Mouse (Mus musculus): ENCODE data around the gene Stxbp6. TPM values are rescaled to one million over a fixed set of nuclear protein-coding genes. Genes with fewer than 3 reads are reported as not detected.

Gene Stxbp6
- total and polyA plus RNA-seq, 3 experiments = not detected

DNA sequence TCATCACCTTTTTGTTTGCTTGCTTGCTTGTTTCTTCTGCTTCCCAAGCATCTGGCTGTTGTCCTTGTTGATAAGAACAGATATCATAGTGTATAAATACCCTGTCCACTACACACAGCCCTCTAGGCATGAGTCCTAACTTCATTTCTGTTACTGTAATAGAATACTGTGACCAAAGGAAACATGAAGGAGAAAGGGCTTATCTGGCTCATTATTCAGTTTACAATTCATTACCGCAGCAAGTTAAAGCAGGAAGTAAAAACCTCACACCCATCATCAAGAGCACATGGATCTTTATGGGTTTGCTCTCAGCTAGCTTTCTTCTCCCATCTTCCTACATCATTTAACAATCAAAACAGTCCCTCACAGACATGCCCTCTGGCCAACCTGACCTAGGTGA, 72.5 kb downstream of the Stxbp6 start:
- Histone ChIP-seq H3K27ac (ENCODE audit: control insufficient read depth, low read depth, low read length) (no peak overlapping the region), H3K27me3 (ENCODE audit: control insufficient read depth in 1 of 2, insufficient read depth in 2 of 2, low read length in 2 of 2) (no peaks in the 10 kb centered on the region), H3K36me3 (ENCODE audit: control insufficient read depth in 1 of 2, insufficient read depth in 2 of 2, low read length in 2 of 2) (no peaks in the 10 kb centered on the region), H3K9me3 (replicated peaks; ENCODE audit: insufficient read depth, low read length) (no peaks in the 10 kb centered on the region), H3K4me1 (ENCODE audit: control insufficient read depth in 1 of 2, insufficient read depth in 2 of 2, low read length in 2 of 2) (no peaks in the 10 kb centered on the region), H3K4me3 (ENCODE audit: control insufficient read depth in 1 of 2, insufficient read depth in 1 of 2, low read depth in 2 of 2, low read length in 2 of 2) (no peak overlapping the region), H3K9ac (ENCODE audit: control insufficient read depth, low read depth, low read length, poor library complexity, severe bottlenecking) (no peak overlapping the region), H3K79me2 (ENCODE audit: control insufficient read depth, insufficient read depth, low read length, poor library complexity) (no peaks in the 10 kb centered on the region)
- TF ChIP-seq GATA1 (IDR thresholded peaks at IDR 0.05; ENCODE audit: low read depth, low read length) (no peak), CTCF (IDR thresholded peaks at IDR 0.05 in 2 of 3, conservative IDR thresholded peaks at IDR 0.05 in 1 of 3; ENCODE audit: control insufficient read depth in 1 of 3, insufficient read depth in 1 of 3, low read depth in 2 of 3, low read length in 3 of 3, poor library complexity in 1 of 3, severe bottlenecking in 1 of 3) (no peak), UBTF (IDR thresholded peaks at IDR 0.05; ENCODE audit: borderline replicate concordance, insufficient read depth, low read depth, low read length) (no peak), MEF2A (IDR thresholded peaks at IDR 0.05; ENCODE audit: extremely low read depth, insufficient replicate concordance, low read depth, low read length, poor library complexity, severe bottlenecking) (no peak), EP300 (IDR thresholded peaks at IDR 0.05; ENCODE audit: low read depth in 1 of 2, low read length in 2 of 2) (no peak), MYC (IDR thresholded peaks at IDR 0.05; ENCODE audit: low read depth, low read length) (no peak), POLR2AphosphoS2 (IDR thresholded peaks at IDR 0.05; ENCODE audit: low read length) (no peak), POLR2AphosphoS5 (IDR thresholded peaks at IDR 0.05; ENCODE audit: borderline replicate concordance, low read depth, low read length) (no peak), MAZ (IDR thresholded peaks at IDR 0.05; ENCODE audit: low read depth, low read length) (no peak)
- DNase-seq (ENCODE audit: low read depth, low spot score) = no peak

DNA sequence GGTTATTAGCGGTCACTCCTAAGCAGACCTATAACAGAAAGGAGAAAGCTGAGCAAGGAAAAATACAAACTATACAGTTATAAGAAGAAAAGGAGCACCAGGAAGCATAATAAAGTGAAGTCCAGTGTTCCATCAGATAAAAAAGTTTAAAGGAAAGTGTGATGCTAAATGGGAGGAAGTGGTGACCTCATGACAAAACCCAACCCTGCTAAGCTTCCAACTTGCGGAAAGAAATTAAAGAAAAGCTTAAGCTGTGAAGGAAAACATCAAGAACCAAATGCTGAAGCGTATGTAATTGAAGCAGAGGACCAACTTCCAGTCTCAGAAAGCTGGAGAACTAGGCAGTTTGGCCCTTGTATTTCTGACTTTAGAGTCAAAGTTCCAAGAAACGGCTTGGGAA, 77.1 kb downstream of the Stxbp6 start:
- Histone ChIP-seq H3K4me3 (ENCODE audit: control insufficient read depth in 1 of 2, insufficient read depth in 1 of 2, low read depth in 2 of 2, low read length in 2 of 2) (no peak overlapping the region), H3K36me3 (ENCODE audit: control insufficient read depth in 1 of 2, insufficient read depth in 2 of 2, low read length in 2 of 2) (no peaks in the 10 kb centered on the region), H3K27me3 (ENCODE audit: control insufficient read depth in 1 of 2, insufficient read depth in 2 of 2, low read length in 2 of 2) (no peaks in the 10 kb centered on the region), H3K9me3 (replicated peaks; ENCODE audit: insufficient read depth, low read length) (no peaks in the 10 kb centered on the region), H3K4me1 (ENCODE audit: control insufficient read depth in 1 of 2, insufficient read depth in 2 of 2, low read length in 2 of 2) (no peaks in the 10 kb centered on the region), H3K79me2 (ENCODE audit: control insufficient read depth, insufficient read depth, low read length, poor library complexity) (no peaks in the 10 kb centered on the region), H3K27ac (ENCODE audit: control insufficient read depth, low read depth, low read length) (no peak overlapping the region), H3K9ac (ENCODE audit: control insufficient read depth, low read depth, low read length, poor library complexity, severe bottlenecking) (no peak overlapping the region)
- no peak for DNase-seq (ENCODE audit: low read depth, low spot score)
- TF ChIP-seq KAT2A (conservative IDR thresholded peaks at IDR 0.05; ENCODE audit: low read depth, low read length) = no peak
- TF ChIP-seq E2F4 (IDR thresholded peaks at IDR 0.05; ENCODE audit: borderline replicate concordance, low read depth, low read length) = no peak
- TF ChIP-seq CHD1 (IDR thresholded peaks at IDR 0.05; ENCODE audit: low read depth, low read length) = no peak
- no peak for TF ChIP-seq MAX (IDR thresholded peaks at IDR 0.05; ENCODE audit: low read length)
- TF ChIP-seq BHLHE40 (IDR thresholded peaks at IDR 0.05; ENCODE audit: borderline replicate concordance, low read depth, low read length) = no peak
- TF ChIP-seq MAFK (IDR thresholded peaks at IDR 0.05; ENCODE audit: borderline replicate concordance, low read depth, low read length) = no peak
- no peak for TF ChIP-seq POLR2AphosphoS5 (IDR thresholded peaks at IDR 0.05; ENCODE audit: borderline replicate concordance, low read depth, low read length)
- TF ChIP-seq UBTF (IDR thresholded peaks at IDR 0.05; ENCODE audit: borderline replicate concordance, insufficient read depth, low read depth, low read length) = no peak
- TF ChIP-seq MEF2A (IDR thresholded peaks at IDR 0.05; ENCODE audit: extremely low read depth, insufficient replicate concordance, low read depth, low read length, poor library complexity, severe bottlenecking) = no peak
- no peak for TF ChIP-seq ELF1 (IDR thresholded peaks at IDR 0.05; ENCODE audit: low read depth, low read length)
- no peak for TF ChIP-seq ZNF384 (IDR thresholded peaks at IDR 0.05; ENCODE audit: low read depth, low read length)
- TF ChIP-seq SIN3A (IDR thresholded peaks at IDR 0.05; ENCODE audit: low read length) = no peak
- no peak for TF ChIP-seq JUND (IDR thresholded peaks at IDR 0.05; ENCODE audit: low read depth, low read length)
- no peak for TF ChIP-seq GATA1 (IDR thresholded peaks at IDR 0.05; ENCODE audit: low read depth, low read length)
